Comparison of ENCODE assay signal across 8 mouse cellular contexts in the genomic region with DNA sequence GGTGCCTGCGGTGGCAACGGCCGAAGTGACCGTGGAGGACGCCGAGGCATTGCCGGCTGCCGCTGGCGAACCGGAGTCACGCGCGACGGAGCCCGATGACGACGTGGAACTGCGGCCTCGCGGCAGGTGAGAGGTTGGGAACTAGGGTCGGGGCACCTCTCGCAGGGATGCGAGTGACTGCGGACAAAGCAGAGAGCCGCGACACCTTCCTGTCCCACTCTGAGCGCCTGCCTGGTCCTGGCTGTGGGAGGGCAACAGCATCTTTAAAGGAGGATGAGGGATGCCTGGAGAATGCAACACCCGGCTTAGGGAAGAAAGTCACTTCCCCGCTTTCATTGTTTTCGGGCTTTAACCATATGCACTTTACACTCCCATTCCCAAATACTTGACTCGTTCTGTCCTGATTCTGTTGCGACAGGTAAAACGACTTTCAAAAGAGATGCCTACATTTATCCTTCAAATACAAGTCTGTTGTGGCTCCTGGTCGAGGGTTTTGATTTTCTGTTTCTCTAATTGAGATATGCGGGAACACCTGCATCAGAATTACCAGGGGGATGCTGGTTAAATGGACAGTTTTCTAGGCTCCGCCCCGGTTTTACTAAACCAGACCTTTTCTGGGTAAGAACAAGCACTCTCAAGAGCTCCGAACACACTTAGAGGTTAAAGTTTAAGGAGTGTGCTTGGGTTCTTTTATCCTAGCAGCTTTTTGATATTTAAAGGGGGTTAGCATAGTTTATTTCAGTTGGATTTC. TPM values are rescaled to one million over a fixed set of nuclear protein-coding genes. Genes with fewer than 3 reads are reported as not detected.
DNase-seq lines count a peak whose midpoint lies in the region; ATAC-seq and TF ChIP-seq lines count a peak whose summit lies in the region.

No protein-coding gene starts in this region.

- ATAC-seq in CD4-positive, CD25-positive, alpha-beta regulatory T cell, adult 4 months, result peak; percentile 0
- no peak for ATAC-seq in forebrain, postnatal 0 days

- TF ChIP-seq CTCF in kidney, adult 2 months (conservative IDR thresholded peaks at IDR 0.05; ENCODE audit: insufficient read depth, insufficient read length, low read depth, low read length), result no peak
- no peak for TF ChIP-seq CTCF in forebrain, postnatal 0 days (IDR thresholded peaks at IDR 0.05; ENCODE audit: low read depth)
- no peak for TF ChIP-seq CTCF in liver, adult 2 months (IDR thresholded peaks at IDR 0.05; ENCODE audit: low read depth, low read length)
- TF ChIP-seq CTCF in small intestine, adult 2 months (IDR thresholded peaks at IDR 0.05; ENCODE audit: extremely low read depth, insufficient read length, insufficient replicate concordance, low read depth, low read length), result no peak

- no peaks in the 10 kb centered on the region for H3K27me3 ChIP-seq in kidney, adult 2 months (replicated peaks; ENCODE audit: control insufficient read depth, insufficient read depth, low read length)
- H3K27me3 ChIP-seq in forebrain, postnatal 0 days (ENCODE audit: insufficient read depth, low read length), result no peaks in the 10 kb centered on the region
- H3K27me3 ChIP-seq in liver, adult 2 months (ENCODE audit: control insufficient read depth, insufficient read depth, low read length), result no peaks in the 10 kb centered on the region
- no peaks in the 10 kb centered on the region for H3K27me3 ChIP-seq in small intestine, adult 2 months (ENCODE audit: control insufficient read depth, insufficient read depth, low read length)

- TF ChIP-seq POLR2A in kidney, adult 2 months (IDR thresholded peaks at IDR 0.05; ENCODE audit: low read depth, low read length), result no peak
- no peak for TF ChIP-seq POLR2A in liver, adult 2 months (IDR thresholded peaks at IDR 0.05; ENCODE audit: extremely low read depth, insufficient read depth, low read length)
- no peak for TF ChIP-seq POLR2A in small intestine, adult 2 months (IDR thresholded peaks at IDR 0.05; ENCODE audit: low read depth, low read length)

- DNase-seq in kidney, adult 2 months, result peak; percentile 33
- no peak for DNase-seq in kidney, postnatal 25 days
- peak; percentile 13 for DNase-seq in WW6 (ENCODE audit: low read depth, low spot score)
- DNase-seq in forebrain, postnatal 0 days, result peak; percentile 52
- no peak for DNase-seq in liver, adult 2 months (ENCODE audit: extremely low read depth, low read depth, low spot score)
- DNase-seq in left cerebral cortex, postnatal 4 days, result no peak

- H3K4me3 ChIP-seq in kidney, adult 2 months (ENCODE audit: insufficient read depth, low read depth, low read length), result peak overlapping the region; percentile 66
- peak overlapping the region; percentile 88 for H3K4me3 ChIP-seq in forebrain, postnatal 0 days (ENCODE audit: low read depth, low read length)
- peak overlapping the region; percentile 81 for H3K4me3 ChIP-seq in liver, adult 2 months (ENCODE audit: insufficient read depth, low read depth, low read length)
- peak overlapping the region; percentile 91 for H3K4me3 ChIP-seq in small intestine, adult 2 months (ENCODE audit: low read depth, low read length)

- peak overlapping the region; percentile 42; the same call in 1 of the 2 replicates for H3K27ac ChIP-seq in kidney, adult 2 months (ENCODE audit: insufficient read depth, low read depth, low read length)
- peak overlapping the region; percentile 94 for H3K27ac ChIP-seq in forebrain, postnatal 0 days (ENCODE audit: low read depth, low read length)
- peak overlapping the region; percentile 37 for H3K27ac ChIP-seq in liver, adult 2 months (replicated peaks; ENCODE audit: insufficient read depth, low read depth, low read length)
- H3K27ac ChIP-seq in small intestine, adult 2 months (ENCODE audit: insufficient read depth, low read depth, low read length), result peak overlapping the region; percentile 69

- peaks cover 23% of the 10 kb centered on the region for H3K4me1 ChIP-seq in kidney, adult 2 months (ENCODE audit: control insufficient read depth, insufficient read depth, low read length)
- H3K4me1 ChIP-seq in forebrain, postnatal 0 days (ENCODE audit: insufficient read depth), result peaks cover 15% of the 10 kb centered on the region
- H3K4me1 ChIP-seq in liver, adult 2 months (ENCODE audit: control insufficient read depth, insufficient read depth, low read length), result peaks cover 12% of the 10 kb centered on the region
- peaks cover 6% of the 10 kb centered on the region; the same call in 1 of the 2 replicates for H3K4me1 ChIP-seq in small intestine, adult 2 months (ENCODE audit: control insufficient read depth, insufficient read depth, insufficient read length, low read length)

- H3K79me2 ChIP-seq in liver, adult 2 months (ENCODE audit: control insufficient read depth, insufficient read depth, low read length), result peaks cover 8% of the 10 kb centered on the region

- peak overlapping the region; percentile 82 for H3K9ac ChIP-seq in forebrain, postnatal 0 days
- peak overlapping the region; percentile 87 for H3K9ac ChIP-seq in liver, adult 2 months (ENCODE audit: low read depth, low read length)

- no peaks in the 10 kb centered on the region for H3K9me3 ChIP-seq in forebrain, postnatal 0 days (ENCODE audit: low read length)

- intact Hi-C loops in left cerebral cortex, postnatal 4 days (cut with DNase I), result no loop called here

- under 1% methylated on average over 38 of the region's 38 CpGs for WGBS in kidney, adult 2 months
- WGBS in forebrain, postnatal 0 days, result 2% methylated on average over 38 of the region's 38 CpGs
- WGBS in liver, adult 2 months, result under 1% methylated on average over 38 of the region's 38 CpGs
- WGBS in small intestine, adult 2 months, result 1% methylated on average over 38 of the region's 38 CpGs

- H3K4me2 ChIP-seq in forebrain, postnatal 0 days (ENCODE audit: low read depth), result peak overlapping the region; percentile 72

- no peaks in the 10 kb centered on the region for H3K36me3 ChIP-seq in kidney, adult 2 months (ENCODE audit: control insufficient read depth, insufficient read depth, low read length)
- no peaks in the 10 kb centered on the region for H3K36me3 ChIP-seq in forebrain, postnatal 0 days (ENCODE audit: insufficient read depth)
- H3K36me3 ChIP-seq in liver, adult 2 months (ENCODE audit: control insufficient read depth, insufficient read depth, low read length), result no peaks in the 10 kb centered on the region
- no peaks in the 10 kb centered on the region for H3K36me3 ChIP-seq in small intestine, adult 2 months (ENCODE audit: control insufficient read depth, insufficient read depth, low read length)

RNA-seq across cellular contexts. Expression of gene Eif2ak3, which starts 0.8 kb away (rescaled TPM):
- 14.4 TPM in 2 replicates for polyA plus RNA-seq in kidney, adult 2 months (2012; rRNA removed)
- 1 to 10 TPM; 2.2 to 3.6 TPM for polyA plus RNA-seq in CD4-positive, CD25-positive, alpha-beta regulatory T cell, adult 4 months (2017; shearing (Covaris generic))
- total RNA-seq in forebrain, postnatal 0 days (2014; rRNA removed), result 22.3 and 23.3 TPM in 2 replicates
- polyA plus RNA-seq in forebrain, postnatal 0 days (2015; fragmentation: Nextera tagmentation; extraction: Ambion mirVana), result 6.9 and 8.3 TPM in 2 replicates
- total RNA-seq in liver, adult 2 months (2014; rRNA removed), result 7.9 and 9.9 TPM in 2 replicates
- 5.2 and 7.1 TPM in 2 replicates for polyA plus RNA-seq in liver, adult 2 months (2012; rRNA removed)
- 12.5 and 24.5 TPM in 2 replicates for polyA plus RNA-seq in small intestine, adult 2 months (2012; rRNA removed)
- total RNA-seq in left cerebral cortex, postnatal 4 days (2021), result 10 to 100 TPM; 20.1 to 21.1 TPM

RNA-seq across cellular contexts. Expression of gene Rpia, which starts 53.0 kb away (rescaled TPM):
- polyA plus RNA-seq in kidney, adult 2 months (2012; rRNA removed), result 10.2 and 15.0 TPM in 2 replicates
- polyA plus RNA-seq in CD4-positive, CD25-positive, alpha-beta regulatory T cell, adult 4 months (2017; shearing (Covaris generic)), result 1 to 10 TPM; 6.1 to 8.2 TPM
- total RNA-seq in forebrain, postnatal 0 days (2014; rRNA removed), result 19.6 and 22.6 TPM in 2 replicates
- polyA plus RNA-seq in forebrain, postnatal 0 days (2015; fragmentation: Nextera tagmentation; extraction: Ambion mirVana), result 0.73 and 1.2 TPM in 2 replicates
- total RNA-seq in liver, adult 2 months (2014; rRNA removed), result 3.0 and 3.9 TPM in 2 replicates
- 2.0 TPM in 2 replicates for polyA plus RNA-seq in liver, adult 2 months (2012; rRNA removed)
- 7.3 and 12.9 TPM in 2 replicates for polyA plus RNA-seq in small intestine, adult 2 months (2012; rRNA removed)
- total RNA-seq in left cerebral cortex, postnatal 4 days (2021), result 10 to 100 TPM; 16.1 to 19.0 TPM

Comparison
In these comparisons a context has a peak if more than half of its experiments do, and no peak if none do; other contexts are left out.
1. DNase-seq: peak in kidney, adult 2 months (single experiment), WW6 (single experiment) and forebrain, postnatal 0 days (single experiment); none in kidney, postnatal 25 days (0 of 2), liver, adult 2 months (single experiment) and left cerebral cortex, postnatal 4 days (single experiment).
2. H3K27ac ChIP-seq: peak in every context shown above with its lines; median percentile 94 in forebrain, postnatal 0 days; 69 in small intestine, adult 2 months; 42 in kidney, adult 2 months; 37 in liver, adult 2 months.
3. Peak in every context shown above with its lines, with median percentiles within 50 percentile points of each other: H3K4me3 ChIP-seq.